Mouse (Mus musculus) C2C12 (cell line): ENCODE data around the gene Gm17571. TPM values are rescaled to one million over a fixed set of nuclear protein-coding genes. Genes with fewer than 3 reads are reported as not detected.

Source experiments
- H3K27me3 ChIP-seq: one replicate; pipeline ENCODE4 v1.6.1; 2011; ENCODE audit not compliant: control insufficient read depth, insufficient read depth, insufficient read length
- H3K36me3 ChIP-seq: one replicate; pipeline ENCODE4 v1.6.1; 2011; ENCODE audit not compliant: control insufficient read depth, insufficient read depth
- H3K4me3 ChIP-seq: one replicate; pipeline ENCODE4 v1.5.1; 2011; ENCODE audit warnings: mild to moderate bottlenecking, control low read depth; ENCODE audit not compliant: poor library complexity, insufficient read depth, severe bottlenecking
- H3K79me2 ChIP-seq: one replicate; pipeline ENCODE4 v1.6.1; 2011; ENCODE audit not compliant: control insufficient read depth, insufficient read depth
- H3K79me3 ChIP-seq: one replicate; pipeline ENCODE4 v1.6.1; 2011; ENCODE audit warnings: low read depth, control low read depth
- H3ac ChIP-seq: one replicate; pipeline ENCODE3; 2011; ENCODE audit warnings: low read depth; ENCODE audit not compliant: control insufficient read depth, insufficient read length
- CEBPB ChIP-seq: IDR thresholded peaks from one replicate; pipeline ENCODE4 v1.6.1; 2011; ENCODE audit warnings: low read depth, mild to moderate bottlenecking, control low read depth, moderate library complexity
- CTCF ChIP-seq: IDR thresholded peaks from one replicate; pipeline ENCODE4 v1.5.1; 2011; ENCODE audit not compliant: control insufficient read depth, insufficient read depth, insufficient read length
- FOSL1 ChIP-seq: IDR thresholded peaks from one replicate; pipeline ENCODE4 v1.8.0; 2011; ENCODE audit warnings: mild to moderate bottlenecking, low read length; ENCODE audit not compliant: poor library complexity, insufficient read depth, severe bottlenecking
- MAX ChIP-seq: IDR thresholded peaks from one replicate; pipeline ENCODE4 v1.6.1; 2011; ENCODE audit warnings: mild to moderate bottlenecking, control low read depth
- MYOD1 ChIP-seq: IDR thresholded peaks from one replicate; pipeline ENCODE4 v1.6.1; 2011; ENCODE audit warnings: low read depth; ENCODE audit not compliant: control insufficient read depth, insufficient read length
- MYOG ChIP-seq: IDR thresholded peaks from one replicate; pipeline ENCODE4 v1.6.1; 2011; ENCODE audit not compliant: control insufficient read depth, insufficient read length; ENCODE audit errors: extremely low read depth
- USF1 ChIP-seq: IDR thresholded peaks from one replicate; pipeline ENCODE4 v1.6.1; 2011; ENCODE audit warnings: low read depth, mild to moderate bottlenecking, control low read depth, moderate library complexity
- polyA plus RNA-seq: library from polyadenylated mRNA; unstranded; fragments of >200 nt; fragmentation: generic; extraction: Trizol; gene quantifications from one replicate; pipeline ENCODE4 v1.2.1, GENCODE M21; 2012; ENCODE audit warnings: missing spikeins

The Gm17571 gene
- polyA plus RNA-seq, 1 experiment = not detected

DNA sequence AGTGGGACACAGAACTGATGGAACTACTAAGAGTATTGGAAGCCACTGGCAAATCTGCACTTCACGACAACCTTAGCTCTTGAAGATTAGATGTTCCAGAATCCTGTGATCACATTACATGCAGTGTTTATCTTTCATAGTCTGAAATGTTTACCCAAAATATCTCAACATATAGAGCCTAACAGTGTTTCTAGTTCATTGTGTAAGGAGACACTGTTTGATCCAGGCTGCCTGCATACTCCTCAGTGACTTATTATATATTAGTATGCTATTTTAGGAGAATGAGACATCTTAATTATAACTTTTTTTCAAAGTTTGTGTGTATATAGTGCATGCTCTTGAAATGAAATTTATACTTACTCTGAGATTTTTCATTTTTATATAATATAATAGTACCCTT is 39.4 kb upstream of the Gm17571 start:
- Histone ChIP-seq H3ac (no peak overlapping the region), H3K27me3 (no peaks in the 10 kb centered on the region), H3K36me3 (no peaks in the 10 kb centered on the region), H3K79me3 (no peaks in the 10 kb centered on the region), H3K79me2 (no peaks in the 10 kb centered on the region), H3K4me3 (no peak overlapping the region)
- TF ChIP-seq CEBPB (no peak), CTCF (no peak), USF1 (no peak), MAX (no peak), MYOD1 (no peak), FOSL1 (no peak), MYOG (no peak)

DNA sequence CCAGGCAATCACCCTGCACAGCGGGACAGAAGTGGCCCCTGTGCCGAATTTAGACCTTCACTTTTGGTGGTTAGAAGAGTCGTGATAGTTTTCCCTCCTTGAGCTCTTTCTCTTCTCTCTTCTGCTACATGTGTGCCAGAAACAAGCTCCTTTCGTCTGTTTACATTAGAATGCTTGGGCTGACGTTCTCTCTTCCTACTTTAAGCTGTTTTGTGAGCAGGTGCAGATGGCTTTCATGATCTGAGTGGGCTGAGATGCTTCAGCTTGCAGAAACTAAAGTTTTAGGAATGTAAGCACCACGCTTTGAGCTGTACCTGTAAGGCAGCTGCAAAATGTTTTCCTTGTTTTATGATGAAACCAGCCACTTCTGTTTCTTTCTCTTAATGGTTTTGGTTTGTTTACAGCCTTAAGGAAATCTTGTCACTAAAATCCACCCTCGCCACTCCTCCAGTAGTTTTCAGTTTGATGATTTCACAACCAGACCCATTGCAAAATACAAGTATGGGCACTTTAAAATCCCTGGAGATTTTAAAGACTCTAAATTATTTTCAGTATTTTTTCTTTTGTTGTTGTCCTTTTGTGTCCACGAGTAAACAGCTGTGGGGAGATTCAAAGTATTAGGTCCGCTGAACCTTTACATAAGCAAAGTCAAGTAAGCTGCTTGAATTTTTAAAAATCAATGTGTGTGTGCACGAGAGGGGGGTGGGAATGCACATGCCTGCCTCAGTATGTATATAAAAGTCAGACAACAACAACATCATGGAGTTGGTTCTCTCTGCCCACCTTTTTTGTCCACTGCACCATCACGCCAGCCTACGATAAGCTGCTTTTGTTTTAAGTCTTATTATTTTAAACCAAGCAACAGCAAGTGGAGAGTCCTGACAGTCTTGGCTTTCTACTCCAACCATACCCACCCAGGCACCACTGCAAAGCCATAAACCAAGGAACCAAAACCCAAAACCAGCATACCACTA is 38.0 kb upstream of the Gm17571 start:
- no peak overlapping the region for H3ac ChIP-seq
- TF ChIP-seq FOSL1 (no peak), CTCF (no peak), MAX (no peak), MYOG (no peak), CEBPB (no peak), MYOD1 (no peak), USF1 (no peak)
- no peak overlapping the region for H3K4me3 ChIP-seq
- no peaks in the 10 kb centered on the region for H3K79me3 ChIP-seq
- no peaks in the 10 kb centered on the region for H3K36me3 ChIP-seq
- H3K27me3 ChIP-seq = no peaks in the 10 kb centered on the region
- H3K79me2 ChIP-seq = no peaks in the 10 kb centered on the region

DNA sequence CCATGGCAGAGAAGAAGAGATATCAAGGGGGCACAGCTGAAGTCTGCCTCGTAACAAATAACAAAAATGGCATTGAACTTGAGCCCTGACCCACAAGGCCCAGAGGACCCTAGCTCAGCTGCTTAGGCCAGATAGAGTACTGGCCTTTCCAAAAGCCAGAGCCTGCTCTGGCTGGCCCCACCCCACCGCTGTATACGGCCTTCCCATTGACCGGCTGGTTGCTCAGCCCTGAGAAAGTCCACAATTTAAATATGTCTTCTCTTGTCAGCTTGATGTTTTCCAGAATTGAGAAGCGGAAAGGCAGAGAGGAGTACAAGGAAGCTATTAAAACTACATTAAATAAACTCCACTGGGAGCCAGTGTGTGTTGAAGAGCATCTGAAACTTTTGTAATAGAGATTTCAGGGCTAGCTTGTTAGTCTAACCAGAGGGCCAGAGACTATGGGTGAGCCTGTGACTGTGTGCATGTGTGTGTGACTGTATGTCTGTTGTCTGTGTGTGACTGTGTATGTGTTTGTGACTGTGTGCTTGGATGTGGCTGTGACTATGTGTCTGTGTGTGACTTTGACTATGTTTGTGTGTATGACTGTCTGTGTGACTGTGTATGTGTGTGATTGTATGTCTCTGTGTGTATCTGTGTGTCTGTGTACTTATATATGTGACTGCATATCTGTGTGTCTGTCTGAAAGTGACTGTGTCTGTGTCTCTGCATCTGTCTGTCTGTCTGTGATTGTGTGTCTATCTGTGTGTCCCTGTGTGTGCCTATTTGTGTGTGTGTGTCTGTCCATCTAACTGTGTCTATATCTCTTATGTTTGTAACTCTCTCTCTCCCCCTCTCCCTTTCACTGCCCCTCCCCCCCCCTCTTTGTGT is 36.9 kb upstream of the Gm17571 start:
- no peaks in the 10 kb centered on the region for H3K79me2 ChIP-seq
- H3K27me3 ChIP-seq = no peaks in the 10 kb centered on the region
- H3ac ChIP-seq = no peak overlapping the region
- no peaks in the 10 kb centered on the region for H3K36me3 ChIP-seq
- TF ChIP-seq FOSL1 = no peak
- no peak for TF ChIP-seq MAX
- TF ChIP-seq USF1 = no peak
- TF ChIP-seq MYOD1 = no peak
- TF ChIP-seq CTCF = no peak
- TF ChIP-seq MYOG = no peak
- TF ChIP-seq CEBPB = no peak
- H3K4me3 ChIP-seq = no peak overlapping the region
- no peaks in the 10 kb centered on the region for H3K79me3 ChIP-seq

DNA sequence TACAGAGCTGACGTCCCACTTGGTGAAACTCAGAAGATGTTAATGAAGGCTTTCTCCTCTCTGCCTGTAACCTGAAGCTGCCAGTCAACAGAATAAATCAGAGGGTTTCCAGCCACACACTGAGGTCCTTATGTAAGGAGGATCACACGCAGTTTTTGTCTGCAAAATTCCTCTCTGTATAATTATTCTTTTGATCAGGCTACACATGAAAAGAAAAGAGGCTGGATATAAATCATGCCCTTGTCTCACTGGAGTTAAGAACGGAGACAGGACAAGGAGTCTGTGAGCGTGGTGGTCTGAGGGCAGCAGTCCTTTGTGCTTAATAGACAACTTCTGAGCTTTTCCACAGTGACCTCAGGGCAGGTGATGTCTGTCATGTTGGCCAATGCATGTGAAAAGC is 32.7 kb upstream of the Gm17571 start:
- Histone ChIP-seq H3K79me3 (no peaks in the 10 kb centered on the region), H3ac (no peak overlapping the region)
- TF ChIP-seq MAX (no peak), FOSL1 (no peak), MYOG (no peak), CTCF (no peak), CEBPB (no peak), MYOD1 (no peak), USF1 (no peak)

DNA sequence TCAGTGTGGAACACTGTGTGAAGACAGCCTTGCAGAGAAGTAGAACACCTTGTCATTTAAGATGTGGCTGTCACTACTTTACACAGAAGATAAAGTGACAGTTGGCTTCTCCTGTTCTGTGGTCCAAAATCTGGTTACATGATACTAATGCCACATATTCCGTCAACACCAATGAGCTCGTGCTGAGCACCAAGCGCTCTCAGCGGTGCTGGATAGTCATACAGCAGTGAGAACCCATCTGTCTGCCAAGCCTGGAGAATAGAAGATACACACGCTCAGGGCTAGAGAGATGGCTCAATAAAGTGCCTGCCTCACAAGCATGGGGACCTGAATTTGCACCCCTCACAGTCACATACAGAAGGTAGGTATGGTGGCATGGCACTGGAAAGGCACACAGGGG is 28.4 kb upstream of the Gm17571 start:
- H3K4me3 ChIP-seq = no peak overlapping the region
- H3K36me3 ChIP-seq = no peaks in the 10 kb centered on the region
- no peaks in the 10 kb centered on the region for H3K27me3 ChIP-seq
- H3ac ChIP-seq = no peak overlapping the region
- no peaks in the 10 kb centered on the region for H3K79me2 ChIP-seq
- no peaks in the 10 kb centered on the region for H3K79me3 ChIP-seq
- TF ChIP-seq FOSL1 (no peak), CTCF (no peak), MYOG (no peak), MYOD1 (no peak), CEBPB (no peak), USF1 (no peak), MAX (no peak)

More for the DNA sequence above, 32.7 kb upstream of the Gm17571 start:
- Histone ChIP-seq H3K36me3 (no peaks in the 10 kb centered on the region), H3K27me3 (no peaks in the 10 kb centered on the region), H3K4me3 (no peak overlapping the region), H3K79me2 (no peaks in the 10 kb centered on the region)
